Mouse (Mus musculus): Measurements from ENCODE around the gene Ift140.

Ift140 gene

GRCm38 (mm10) chr17:25015655-25016291 lies at the start of gene Ift140, which contains the start of gene Cramp1l:
TSS of gene Ift140 (plus strand) at chr17:25016085.
TSS of gene Cramp1l (minus strand) at chr17:25015788.
- peak; percentile 97 to 98 for DNase-seq

DNA sequence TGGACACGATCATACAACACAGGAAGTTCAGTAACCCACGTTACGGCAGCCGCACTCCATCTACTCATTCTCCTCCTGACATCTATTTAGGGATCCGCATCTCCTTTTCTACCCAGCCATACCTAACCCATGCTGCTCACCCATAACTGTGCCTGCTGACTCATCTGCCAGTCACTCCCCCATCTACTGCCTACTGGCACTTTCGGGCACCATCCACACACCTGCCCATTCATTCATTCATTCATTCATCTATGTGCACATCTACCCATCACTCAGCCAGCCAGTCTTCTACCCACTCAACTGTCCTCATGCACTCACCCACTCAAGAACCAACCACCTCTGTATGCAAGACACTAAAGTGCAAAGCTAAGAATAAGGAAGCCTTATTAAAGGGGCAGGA lies 28.7 kb upstream of the Ift140 start:
- DNase-seq: no peak

GRCm38 (mm10) chr17:24994721-24995120 lies 21.2 kb upstream of the Ift140 start:
- no peak for DNase-seq

DNA sequence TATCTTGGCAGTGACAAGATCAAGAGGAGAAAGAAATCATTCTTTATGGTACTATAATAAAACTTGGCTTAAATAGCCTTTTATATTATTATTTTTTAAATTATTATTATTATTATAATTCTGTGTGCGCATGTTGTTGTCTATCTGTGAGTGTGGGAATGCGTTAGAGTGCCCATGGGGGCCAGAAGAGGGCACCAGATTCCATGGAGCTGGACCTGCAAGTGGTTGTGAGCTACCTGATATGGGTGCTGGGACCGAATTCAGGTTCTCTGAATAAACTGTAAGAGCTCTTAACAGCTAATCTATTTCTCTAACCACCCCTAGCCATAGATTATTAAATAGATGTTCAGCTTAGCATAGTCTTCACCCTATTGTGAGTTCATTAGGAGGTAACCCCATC lies 10.8 kb upstream of the Ift140 start:
- no peak for DNase-seq

DNA sequence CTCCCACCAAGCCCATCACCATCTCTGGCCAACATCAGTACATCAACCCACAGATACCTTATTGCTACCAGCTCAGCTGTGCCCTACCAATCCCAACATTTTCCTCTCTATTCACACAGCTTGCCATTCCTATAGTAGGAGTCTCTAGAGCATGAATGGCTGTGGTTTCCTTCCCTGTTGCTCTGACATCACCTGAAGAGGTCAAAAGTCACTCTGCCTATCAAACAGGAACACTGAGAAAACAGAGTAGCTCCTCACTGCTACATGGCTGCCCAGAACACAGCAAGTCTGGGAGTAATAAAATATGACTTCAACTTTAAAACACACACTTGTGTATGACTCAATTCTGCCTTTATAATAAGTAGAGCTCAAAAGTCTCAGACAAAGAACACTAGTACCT lies 8.4 kb upstream of the Ift140 start:
- DNase-seq: no peak

GRCm38 (mm10) chr17:25013606-25014501 lies 2.0 kb upstream of the Ift140 start:
- DNase-seq: peak; percentile 26 to 28

GRCm38 (mm10) chr17:25014841-25015570 lies 879 bp upstream of the Ift140 start:
- DNase-seq: peak; percentile 27 to 40

GRCm38 (mm10) chr17:25016292-25017132 lies 627 bp downstream of the Ift140 start:
- DNase-seq: peak; percentile 49 to 64

GRCm38 (mm10) chr17:25036183-25036582 lies 20.3 kb downstream of the Ift140 start:
- DNase-seq: no peak

- no peak for DNase-seq
Measured at GRCm38 (mm10) chr17:25044879-25045278, 29.0 kb downstream of the Ift140 start.

DNA sequence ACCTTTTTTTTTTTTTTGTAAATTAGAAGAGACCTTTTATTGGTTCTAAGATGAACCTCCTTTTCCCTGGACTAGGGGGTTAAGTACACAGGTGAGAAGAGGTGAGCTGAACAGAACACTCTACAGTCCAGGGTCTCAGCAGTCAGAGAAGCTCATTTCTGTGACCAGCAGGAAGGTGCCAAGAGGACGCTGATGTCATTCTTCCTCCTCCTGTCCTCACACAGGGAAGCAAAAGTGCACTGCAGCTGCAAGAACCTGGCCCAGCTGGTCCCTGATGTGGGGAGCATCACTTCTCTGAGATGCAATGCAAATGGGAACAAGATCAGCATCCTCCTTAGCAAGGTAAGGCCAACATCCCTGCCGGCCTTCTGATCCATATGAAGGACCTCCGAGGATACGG lies 29.4 kb downstream of the Ift140 start:
- no peak for DNase-seq

- DNase-seq: no peak
Measured at GRCm38 (mm10) chr17:25047143-25047542, 31.3 kb downstream of the Ift140 start.

- no peak for DNase-seq
Measured at GRCm38 (mm10) chr17:25053274-25053673, 37.4 kb downstream of the Ift140 start.

- no peak for DNase-seq
Measured at GRCm38 (mm10) chr17:25057041-25057440, 41.2 kb downstream of the Ift140 start.

DNA sequence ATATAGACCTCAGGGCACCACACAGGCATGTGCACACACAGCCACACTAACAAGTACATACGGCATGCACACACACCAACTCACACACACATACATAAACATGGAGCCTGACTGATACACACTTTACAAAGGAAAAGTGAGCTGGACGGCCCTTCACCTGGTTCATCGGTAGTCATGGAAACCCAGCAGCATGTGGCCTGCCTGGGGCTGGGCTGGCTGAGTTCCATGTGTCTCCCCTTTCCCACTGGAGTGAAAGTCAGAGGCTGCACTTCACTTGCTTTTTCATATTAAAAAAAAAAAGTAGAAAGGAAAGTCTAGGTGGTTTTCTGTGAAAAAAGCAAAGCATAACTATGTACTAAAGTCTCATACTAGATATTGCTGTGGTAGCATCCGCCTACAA lies 47.4 kb downstream of the Ift140 start:
- DNase-seq: no peak

DNA sequence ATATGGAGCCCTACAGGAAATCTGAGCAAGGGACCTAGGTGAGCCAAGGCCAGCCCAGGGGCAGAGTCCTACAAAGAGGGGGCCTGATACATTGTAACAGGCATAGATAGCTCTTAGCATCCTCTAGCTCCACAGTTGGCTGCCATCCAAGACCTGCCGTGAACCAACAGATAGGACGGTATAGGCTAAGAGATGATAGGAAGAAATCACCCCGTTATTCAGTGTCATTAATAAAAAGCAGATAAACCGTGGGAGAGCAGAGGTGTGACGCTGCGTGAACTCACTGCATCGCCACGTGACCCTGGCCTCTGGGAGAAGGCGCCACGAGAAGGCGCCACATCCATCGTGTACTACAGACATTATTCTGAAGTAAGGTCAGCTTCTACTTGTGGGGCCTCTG lies 48.0 kb downstream of the Ift140 start:
- no peak for DNase-seq

- DNase-seq: no peak
Measured at GRCm38 (mm10) chr17:25064351-25064750, 48.5 kb downstream of the Ift140 start.

DNA sequence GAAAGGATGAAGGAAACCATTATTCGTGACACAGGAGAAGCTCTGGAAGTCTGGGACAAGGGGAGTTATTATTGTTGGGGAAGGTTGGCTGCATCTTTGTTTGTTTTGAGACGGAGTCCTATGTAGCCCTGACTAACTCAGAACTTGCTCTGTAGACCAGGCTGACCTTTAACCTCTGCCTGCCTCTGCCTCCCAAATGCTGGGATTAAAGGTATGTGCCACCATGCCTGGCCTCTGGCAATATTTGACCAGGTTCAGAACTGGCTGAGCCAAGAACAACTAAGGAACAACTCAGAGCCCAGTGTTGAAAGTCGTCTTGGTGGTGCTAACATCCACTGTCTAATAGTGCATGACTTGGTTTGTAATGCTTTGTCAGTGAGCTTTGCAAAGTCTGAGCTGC lies 49.3 kb downstream of the Ift140 start:
- DNase-seq: no peak

- DNase-seq: no peak
Measured at GRCm38 (mm10) chr17:25066595-25066994, 50.7 kb downstream of the Ift140 start.

DNA sequence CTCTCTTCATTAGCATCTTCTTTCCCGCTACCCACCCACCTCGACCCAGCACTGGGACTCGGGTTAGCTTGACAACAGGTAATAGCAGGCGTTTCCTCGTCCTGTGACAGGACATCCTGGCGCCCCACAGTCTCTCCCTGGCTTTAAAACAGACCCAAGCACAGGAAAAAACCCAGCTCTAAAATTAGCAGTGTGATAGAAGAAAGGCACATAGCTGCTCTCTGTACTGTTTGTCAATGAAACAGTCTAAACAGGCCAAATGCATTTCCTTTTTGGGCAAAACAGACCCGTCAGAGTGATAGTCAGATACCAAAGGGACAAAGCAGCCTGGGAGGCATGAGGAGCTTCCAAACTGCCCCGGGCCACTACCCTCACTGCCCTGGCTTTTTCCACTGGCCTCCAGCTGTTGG lies 51.6 kb downstream of the Ift140 start:
- DNase-seq: no peak

- DNase-seq: no peak
Measured at GRCm38 (mm10) chr17:25068690-25069089, 52.8 kb downstream of the Ift140 start.

DNA sequence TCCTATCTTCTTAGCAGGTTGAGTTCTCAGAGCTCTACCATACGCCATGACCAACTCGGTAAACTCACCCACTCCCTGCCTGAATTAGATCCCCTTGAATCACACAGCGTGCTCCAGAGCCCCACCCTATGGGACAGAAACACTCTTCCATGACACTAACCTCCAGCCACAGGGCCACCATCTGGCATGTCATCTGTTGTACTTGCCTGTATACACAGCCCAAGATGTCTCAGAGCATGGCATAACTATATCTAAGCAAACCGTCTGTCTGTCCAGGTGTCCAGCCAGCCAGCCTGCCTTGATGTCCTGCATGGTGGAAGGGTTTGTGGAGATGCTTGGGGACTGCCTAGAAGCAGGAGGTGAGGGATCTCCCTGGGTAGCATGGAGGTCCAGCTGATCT lies 61.0 kb downstream of the Ift140 start:
- DNase-seq: no peak
